Mouse (Mus musculus) left cerebral cortex, adult 2 months (tissue): Measurements from ENCODE around the gene Fgfr4. TPM values are rescaled to one million over a fixed set of nuclear protein-coding genes. Genes with fewer than 3 reads are reported as not detected.
"Not testable (repeated sequence)": the region's sequence is repeated elsewhere in the genome, so short reads cannot be mapped to it uniquely, and the experiment has no call there.

Experiments used
- DNase-seq, 2 experiments: peaks; one replicate each; pipeline ENCODE4 v3.0.0; 2021 to 2022; ENCODE audit warnings: low spot score in 2 of 2, mixed read lengths in 1 of 2; ENCODE audit errors: extremely low spot score in 1 of 2
- H3K27ac ChIP-seq: fragments of 200-600 bp; 2 replicates; pipeline ENCODE4 v1.8.1; 2022
- H3K4me3 ChIP-seq: fragments of 200-600 bp; 2 replicates; pipeline ENCODE4 v1.8.1; 2022
- CTCF ChIP-seq: fragments of 200-600 bp; IDR thresholded peaks from 2 replicates; pipeline ENCODE4 v1.8.1; 2022; ENCODE audit warnings: antibody characterized with exemption, mild to moderate bottlenecking, moderate library complexity
- intact Hi-C: fragments of 180-260 bp; cut with DNase I; formaldehyde crosslinking; loops from one replicate; pipeline ENCODE4 v1.15.1; 2025
- total RNA-seq, 2 experiments: library from RNA; stranded (reverse); gene quantifications; 2 replicates each; pipeline ENCODE4 v1.2.3; 2021

The Fgfr4 gene
- total RNA-seq, 2 experiments from 2014 or later = 0.36 to 0.40 TPM

- Histone ChIP-seq H3K27ac (no peak overlapping the region), H3K4me3 (no peak overlapping the region)
- TF ChIP-seq CTCF = peak; percentile 48
- no peak for DNase-seq
- intact Hi-C loops = loop anchor here (2.0 kb wide), 4 partner anchors 43 to 461 kb away; partner anchors contain the start of gene Uimc1
These were observed 25.6 kb downstream of the Fgfr4 start for GRCm38 (mm10) chr13:55177903-55178496.

- peak; percentile 69 to 73 for DNase-seq
- intact Hi-C loops = loop anchor here (2.0 kb wide), 4 partner anchors 44 to 462 kb away; partner anchors contain the start of gene Uimc1
- peak; percentile 72 for TF ChIP-seq CTCF
- Histone ChIP-seq H3K4me3 (no peak overlapping the region), H3K27ac (no peak overlapping the region)
These were observed 26.1 kb downstream of the Fgfr4 start for GRCm38 (mm10) chr13:55178556-55178955.

- no peak overlapping the region for H3K4me3 ChIP-seq
- DNase-seq = no peak
- intact Hi-C loops = loop anchor here (2.0 kb wide), 4 partner anchors 45 to 463 kb away; partner anchors contain the start of gene Uimc1
- no peak for TF ChIP-seq CTCF
- no peak overlapping the region for H3K27ac ChIP-seq
These were observed 27.2 kb downstream of the Fgfr4 start for GRCm38 (mm10) chr13:55179591-55179990.

GRCm38 (mm10) chr13:55181786-55182172, 29.3 kb downstream of the Fgfr4 start:
- peak overlapping the region; percentile 44 for H3K4me3 ChIP-seq
- H3K27ac ChIP-seq = peak overlapping the region; percentile 88
- TF ChIP-seq CTCF = no peak
- intact Hi-C loops = no loop called here
- DNase-seq = no peak

- Histone ChIP-seq H3K27ac (peak overlapping the region; percentile 88), H3K4me3 (peak overlapping the region; percentile 44)
- peak; percentile 59 to 61 for DNase-seq
- intact Hi-C loops = no loop called here
- peak; percentile 50 for TF ChIP-seq CTCF
These were observed 29.9 kb downstream of the Fgfr4 start for GRCm38 (mm10) chr13:55182173-55182894.

GRCm38 (mm10) chr13:55183382-55183781, 30.9 kb downstream of the Fgfr4 start:
- no peak for TF ChIP-seq CTCF
- intact Hi-C loops = no loop called here

GRCm38 (mm10) chr13:55187062-55187461, 34.6 kb downstream of the Fgfr4 start:
- DNase-seq, intact Hi-C loops, H3K27ac ChIP-seq, H3K4me3 ChIP-seq: not testable (repeated sequence)

More at GRCm38 (mm10) chr13:55183382-55183781, 30.9 kb downstream of the Fgfr4 start:
- no peak overlapping the region for H3K27ac ChIP-seq
- H3K4me3 ChIP-seq = no peak overlapping the region
- no peak for DNase-seq

- DNase-seq = no peak
- peak overlapping the region; percentile 61 for H3K4me3 ChIP-seq
- intact Hi-C loops = loop anchor here (2.0 kb wide), 1 partner anchor 19 kb away; the partner anchor contains the start of gene Nsd1
- H3K27ac ChIP-seq = peak overlapping the region; percentile 70
- no peak for TF ChIP-seq CTCF
These were observed 37.2 kb downstream of the Fgfr4 start for GRCm38 (mm10) chr13:55189531-55190107.

- Histone ChIP-seq H3K27ac (peak overlapping the region; percentile 70), H3K4me3 (peak overlapping the region; percentile 61)
- TF ChIP-seq CTCF = peak; percentile 69
- peak; percentile 91 to 93 for DNase-seq
- intact Hi-C loops = loop anchor here (2.0 kb wide), 1 partner anchor 19 kb away; the partner anchor contains the start of gene Nsd1
These were observed 37.9 kb downstream of the Fgfr4 start for GRCm38 (mm10) chr13:55190121-55190868.

GRCm38 (mm10) chr13:55191535-55191934, 39.1 kb downstream of the Fgfr4 start:
- intact Hi-C loops = loop anchor here (2.0 kb wide), 1 partner anchor 17 kb away; the partner anchor contains the start of gene Nsd1
- no peak for TF ChIP-seq CTCF

GRCm38 (mm10) chr13:55202758-55203157, 50.3 kb downstream of the Fgfr4 start:
- intact Hi-C loops, H3K27ac ChIP-seq, H3K4me3 ChIP-seq, DNase-seq: not testable (repeated sequence)

More at GRCm38 (mm10) chr13:55191535-55191934, 39.1 kb downstream of the Fgfr4 start:
- no peak for DNase-seq
- Histone ChIP-seq H3K4me3 (no peak overlapping the region), H3K27ac (no peak overlapping the region)
